Mouse (Mus musculus) CH12.LX (cell line): Measurements from ENCODE around the gene Eef2k.

Source experiments
- CTCF ChIP-seq, 2 experiments: IDR thresholded peaks in 1 of 2; conservative IDR thresholded peaks in 1 of 2; 2 replicates each; pipeline ENCODE4 v1.5.1; 2011 to 2012; ENCODE audit warnings: low read depth in 2 of 2, low read length in 2 of 2, improper control_type of control experiment in 1 of 2, inconsistent platforms in 1 of 2, mild to moderate bottlenecking in 1 of 2, moderate library complexity in 1 of 2
- MAX ChIP-seq: IDR thresholded peaks from 2 replicates; pipeline ENCODE4 v1.6.1; 2011; ENCODE audit warnings: low read length, improper control_type of control experiment
- MXI1 ChIP-seq: IDR thresholded peaks from 2 replicates; pipeline ENCODE4 v1.6.1; 2011; ENCODE audit warnings: mild to moderate bottlenecking, low read depth, low read length, improper control_type of control experiment
- NELFE ChIP-seq: IDR thresholded peaks from 2 replicates; pipeline ENCODE4 v1.6.1; 2011; ENCODE audit warnings: low read depth, low read length, improper control_type of control experiment
- POLR2A ChIP-seq: IDR thresholded peaks from 2 replicates; pipeline ENCODE4 v1.6.1; 2011; ENCODE audit warnings: low read depth, mild to moderate bottlenecking, improper control_type of control experiment, low read length
- RAD21 ChIP-seq: IDR thresholded peaks from 2 replicates; pipeline ENCODE4 v1.6.1; 2011; ENCODE audit warnings: low read depth, mild to moderate bottlenecking, low read length, improper control_type of control experiment, moderate library complexity
- UBTF ChIP-seq: IDR thresholded peaks from 2 replicates; pipeline ENCODE4 v1.6.1; 2012; ENCODE audit warnings: low read depth, mild to moderate bottlenecking, inconsistent platforms, low read length, improper control_type of control experiment, moderate library complexity

- TF ChIP-seq RAD21 = no peak
- TF ChIP-seq NELFE = no peak
- no peak for TF ChIP-seq MAX
- TF ChIP-seq UBTF = no peak
- TF ChIP-seq POLR2A = no peak
- no peak for TF ChIP-seq CTCF (conservative IDR thresholded peaks at IDR 0.05 in 1 of 2, IDR thresholded peaks at IDR 0.05 in 1 of 2; ENCODE audit: low read depth in 2 of 2, low read length in 2 of 2)
- no peak for TF ChIP-seq MXI1
Measured at GRCm38 (mm10) chr7:120860799-120861487, 18.3 kb downstream of the Eef2k start.
